Mouse (Mus musculus) neural tube, embryonic 11.5 days (tissue): ENCODE measurements around the gene Ergic2. TPM values are rescaled to one million over a fixed set of nuclear protein-coding genes. Genes with fewer than 3 reads are reported as not detected.

ENCODE experiments used
- ATAC-seq: fragments of 200-750 bp; cut with Nextera tagmentation; 2 replicates; pipeline ENCODE4 v1.8.0; 2017; ENCODE audit warnings: moderate number of reproducible peaks, mild to moderate bottlenecking, moderate TSS enrichment, moderate library complexity; ENCODE audit not compliant: insufficient read depth, low FRiP score, low TSS enrichment
- DNase-seq: peaks from one replicate; pipeline ENCODE4 v3.0.0-alpha.2; 2015; ENCODE audit warnings: low spot score
- H3K27ac ChIP-seq: fragments of 300-500 bp; sonication (generic); 2 replicates; pipeline ENCODE4 v1.5.1; 2014; ENCODE audit warnings: low read depth, mild to moderate bottlenecking, low read length
- H3K27me3 ChIP-seq: fragments of 300-500 bp; sonication (generic); 2 replicates; pipeline ENCODE4 v1.6.1; 2014; ENCODE audit warnings: mild to moderate bottlenecking, low read length, mixed read lengths; ENCODE audit not compliant: control insufficient read depth, insufficient read depth
- H3K36me3 ChIP-seq: fragments of 300-500 bp; sonication (generic); 2 replicates; pipeline ENCODE4 v1.6.1; 2014; ENCODE audit warnings: mild to moderate bottlenecking, low read length, moderate library complexity, mixed read lengths; ENCODE audit not compliant: control insufficient read depth, insufficient read depth
- H3K4me1 ChIP-seq: fragments of 300-500 bp; sonication (generic); 2 replicates; pipeline ENCODE4 v1.6.1; 2014; ENCODE audit warnings: low read length, mixed read lengths; ENCODE audit not compliant: control insufficient read depth, insufficient read depth
- H3K4me2 ChIP-seq: fragments of 300-500 bp; sonication (generic); 2 replicates; pipeline ENCODE4 v1.6.1; 2014; ENCODE audit warnings: low read depth, mild to moderate bottlenecking, moderate library complexity
- H3K4me3 ChIP-seq: fragments of 300-500 bp; sonication (generic); 2 replicates; pipeline ENCODE4 v1.5.1; 2014; ENCODE audit warnings: low read depth, low read length
- H3K9ac ChIP-seq: fragments of 300-500 bp; sonication (generic); 2 replicates; pipeline ENCODE4 v1.6.1; 2014; ENCODE audit warnings: mild to moderate bottlenecking, low read length
- H3K9me3 ChIP-seq: fragments of 300-500 bp; sonication (generic); 2 replicates; pipeline ENCODE4 v1.6.1; 2016; ENCODE audit warnings: low read length; ENCODE audit not compliant: control insufficient read depth
- WGBS: fragments of 180-500 bp; shearing (Covaris S2); extraction: QIAGEN DNeasy Blood & Tissue Kit; methylation state at CpG from one replicate; pipeline ENCODE4 v1.1.7; 2014; 5-methylcytosine and 5-hydroxymethylcytosine counted together
- polyA plus RNA-seq: library from polyadenylated mRNA; unstranded; fragments of >200 nt; fragmentation: Nextera tagmentation; extraction: Ambion mirVana; gene quantifications from 2 replicates; pipeline ENCODE4 v1.2.1, GENCODE M21; 2014

The Ergic2 gene
- polyA plus RNA-seq: 202 and 210 TPM in 2 replicates

- Histone ChIP-seq H3K4me2 (peak within 1 kb of the TSS; percentile 75), H3K4me3 (peak within 1 kb of the TSS; percentile 96), H3K27ac (peak within 1 kb of the TSS; percentile 81), H3K9me3 (no peaks in the 10 kb centered on the region), H3K27me3 (no peaks in the 10 kb centered on the region), H3K9ac (peak within 1 kb of the TSS; percentile 99), H3K36me3 (no peaks in the 10 kb centered on the region), H3K4me1 (0 out of 2 replicates have a peak, but pooled peaks cover 2% of the 10 kb centered on the region)
- WGBS: under 1% methylated on average over 61 of the region's 61 CpGs
- DNase-seq (peak; percentile 98), ATAC-seq (peak; percentile 99)
These were observed at the start of gene Ergic2 for GRCm38 (mm10) chr6:148211897-148212680. Gene Ergic2 (minus strand): TSS chr6:148212374.

GRCm38 (mm10) chr6:148260729-148261101, 48.5 kb upstream of the Ergic2 start:
- Histone ChIP-seq H3K9me3 (no peaks in the 10 kb centered on the region), H3K4me1 (no peaks in the 10 kb centered on the region), H3K4me3 (no peak overlapping the region), H3K9ac (no peak overlapping the region), H3K36me3 (no peaks in the 10 kb centered on the region), H3K27me3 (no peaks in the 10 kb centered on the region), H3K4me2 (no peak overlapping the region), H3K27ac (no peak overlapping the region)
- DNase-seq: no peak
- no peak for ATAC-seq
- 93% methylated on average over 6 of the region's 6 CpGs for WGBS

- no peak overlapping the region for H3K9ac ChIP-seq
- H3K27ac ChIP-seq: no peak overlapping the region
- H3K27me3 ChIP-seq: no peaks in the 10 kb centered on the region
- 59% methylated on average over 4 of the region's 4 CpGs for WGBS
- peak; percentile 19 for DNase-seq
- no peak for ATAC-seq
- H3K9me3 ChIP-seq: no peaks in the 10 kb centered on the region
- no peaks in the 10 kb centered on the region for H3K36me3 ChIP-seq
- H3K4me3 ChIP-seq: no peak overlapping the region
- H3K4me2 ChIP-seq: no peak overlapping the region
- H3K4me1 ChIP-seq: no peaks in the 10 kb centered on the region
These were observed 48.0 kb upstream of the Ergic2 start for GRCm38 (mm10) chr6:148259979-148260728.

- no peak for ATAC-seq
- Histone ChIP-seq H3K4me3 (no peak overlapping the region), H3K4me1 (no peaks in the 10 kb centered on the region), H3K4me2 (no peak overlapping the region), H3K9ac (no peak overlapping the region), H3K27ac (no peak overlapping the region), H3K36me3 (no peaks in the 10 kb centered on the region), H3K9me3 (no peaks in the 10 kb centered on the region), H3K27me3 (no peaks in the 10 kb centered on the region)
- WGBS: 86% methylated on average over 8 of the region's 8 CpGs
- DNase-seq: no peak
These were observed 46.9 kb upstream of the Ergic2 start for GRCm38 (mm10) chr6:148259074-148259473.

- H3K9ac ChIP-seq: no peak overlapping the region
- H3K4me3 ChIP-seq: no peak overlapping the region
- no peak overlapping the region for H3K27ac ChIP-seq
- ATAC-seq (no peak), DNase-seq (no peak)
- H3K4me2 ChIP-seq: no peak overlapping the region
- WGBS: 87% methylated on average over 2 of the region's 2 CpGs
- H3K36me3 ChIP-seq: no peaks in the 10 kb centered on the region
- H3K9me3 ChIP-seq: no peaks in the 10 kb centered on the region
- H3K4me1 ChIP-seq: no peaks in the 10 kb centered on the region
- H3K27me3 ChIP-seq: no peaks in the 10 kb centered on the region
These were observed 45.6 kb upstream of the Ergic2 start for GRCm38 (mm10) chr6:148257805-148258204.

- H3K9ac ChIP-seq: no peak overlapping the region
- no peaks in the 10 kb centered on the region for H3K4me1 ChIP-seq
- DNase-seq: no peak
- no peak overlapping the region for H3K4me3 ChIP-seq
- H3K27me3 ChIP-seq: no peaks in the 10 kb centered on the region
- WGBS: 94% methylated on average over 3 of the region's 3 CpGs
- no peak overlapping the region for H3K4me2 ChIP-seq
- H3K27ac ChIP-seq: no peak overlapping the region
- H3K9me3 ChIP-seq: no peaks in the 10 kb centered on the region
- ATAC-seq: no peak
- H3K36me3 ChIP-seq: no peaks in the 10 kb centered on the region
These were observed 43.9 kb upstream of the Ergic2 start for GRCm38 (mm10) chr6:148256109-148256508.

GRCm38 (mm10) chr6:148255395-148256053, 43.4 kb upstream of the Ergic2 start:
- Histone ChIP-seq H3K36me3 (no peaks in the 10 kb centered on the region), H3K27me3 (no peaks in the 10 kb centered on the region), H3K9me3 (no peaks in the 10 kb centered on the region), H3K27ac (no peak overlapping the region), H3K9ac (no peak overlapping the region), H3K4me1 (no peaks in the 10 kb centered on the region), H3K4me3 (no peak overlapping the region), H3K4me2 (no peak overlapping the region)
- ATAC-seq: no peak
- DNase-seq: no peak
- 23% methylated on average over 1 of the region's 1 CpGs for WGBS

GRCm38 (mm10) chr6:148249221-148249620, 37.0 kb upstream of the Ergic2 start:
- Histone ChIP-seq H3K4me2 (no peak overlapping the region), H3K27ac (no peak overlapping the region), H3K27me3 (no peaks in the 10 kb centered on the region), H3K9me3 (no peaks in the 10 kb centered on the region), H3K36me3 (no peaks in the 10 kb centered on the region), H3K9ac (no peak overlapping the region), H3K4me3 (no peak overlapping the region), H3K4me1 (no peaks in the 10 kb centered on the region)
- 86% methylated on average over 3 of the region's 3 CpGs for WGBS
- no peak for ATAC-seq
- no peak for DNase-seq
